Mouse (Mus musculus) spleen, adult 2 months (tissue): Measurements from ENCODE around the gene Cntn3.

ENCODE experiments used
- CTCF ChIP-seq: fragments of 200-500 bp; IDR thresholded peaks from 2 replicates; pipeline ENCODE4 v1.5.1; 2011; ENCODE audit warnings: mild to moderate bottlenecking, inconsistent platforms; ENCODE audit not compliant: insufficient read depth, insufficient read length, insufficient replicate concordance; ENCODE audit errors: extremely low read depth
- POLR2A ChIP-seq: fragments of 200-500 bp; IDR thresholded peaks from 2 replicates; pipeline ENCODE4 v1.6.1; 2011; ENCODE audit warnings: low read depth, low read length, inconsistent platforms

DNA sequence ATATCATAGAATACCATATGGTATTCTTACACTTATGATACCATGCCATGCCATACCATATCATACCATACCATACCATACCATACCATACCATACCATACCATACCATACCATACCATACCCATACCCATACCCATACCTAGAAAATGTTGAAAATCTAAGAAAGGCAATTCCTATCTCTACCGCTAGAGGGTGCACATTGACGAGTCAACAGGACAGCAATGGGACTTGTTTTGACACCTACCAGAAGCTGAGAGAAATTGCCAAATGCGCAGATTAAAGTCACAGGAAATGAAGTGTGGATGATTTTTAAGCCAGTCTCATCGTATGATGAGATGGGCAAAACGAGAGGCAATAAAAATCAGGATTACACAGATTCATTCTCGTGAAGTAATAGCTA, 402.0 kb downstream of the Cntn3 start:
- TF ChIP-seq POLR2A (no peak), CTCF (no peak)
